In the genomic region with DNA sequence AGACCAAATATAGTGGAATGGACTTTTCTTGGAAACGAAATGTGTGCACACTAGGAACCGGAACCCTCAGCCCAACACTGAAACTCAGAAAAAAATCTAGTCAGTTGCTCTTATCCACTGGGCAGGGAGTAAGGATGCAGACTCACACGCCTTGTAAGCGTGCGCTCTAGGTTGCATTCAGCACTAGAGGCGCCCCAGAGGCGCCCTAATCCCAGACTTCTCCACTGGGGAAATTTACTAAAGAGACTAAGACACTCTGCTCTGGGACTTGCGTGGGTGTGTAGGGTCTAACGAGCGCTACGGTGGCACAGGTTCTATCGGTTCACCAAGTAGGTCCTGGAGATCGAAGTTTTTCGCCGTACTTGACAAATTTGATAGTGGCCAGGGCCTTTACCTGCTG, we compare ENCODE assay signal across 8 mouse cellular contexts. TPM values are rescaled to one million over a fixed set of nuclear protein-coding genes. Genes with fewer than 3 reads are reported as not detected.
DNase-seq lines count a peak whose midpoint lies in the region; ATAC-seq and TF ChIP-seq lines count a peak whose summit lies in the region.

No protein-coding gene starts in this region.

- H3K79me2 ChIP-seq in liver, adult 2 months (ENCODE audit: control insufficient read depth, insufficient read depth, low read length): peaks cover 19% of the 10 kb centered on the region; the same call in 1 of the 2 replicates

- H3K4me2 ChIP-seq in heart, embryonic 15.5 days: peak overlapping the region; percentile 89
- H3K4me2 ChIP-seq in liver, embryonic 14.5 days (ENCODE audit: low read depth): peak overlapping the region; percentile 58

- H3K9ac ChIP-seq in liver, adult 2 months (ENCODE audit: low read depth, low read length): peak overlapping the region; percentile 59
- peak overlapping the region; percentile 97 for H3K9ac ChIP-seq in heart, embryonic 15.5 days
- H3K9ac ChIP-seq in liver, embryonic 14.5 days (replicated peaks): no peak overlapping the region

- H3K4me1 ChIP-seq in liver, adult 2 months (ENCODE audit: control insufficient read depth, insufficient read depth, low read length): peaks cover 18% of the 10 kb centered on the region
- peaks cover 70% of the 10 kb centered on the region for H3K4me1 ChIP-seq in heart, embryonic 15.5 days (replicated peaks)
- H3K4me1 ChIP-seq in liver, embryonic 14.5 days (replicated peaks; ENCODE audit: control insufficient read depth in 2 of 2, insufficient read depth in 2 of 2, low read length in 1 of 2): no peaks in the 10 kb centered on the region
- H3K4me1 ChIP-seq in small intestine, adult 2 months (ENCODE audit: control insufficient read depth, insufficient read depth, insufficient read length, low read length): peaks cover 1% of the 10 kb centered on the region

- H3K4me3 ChIP-seq in liver, adult 2 months (ENCODE audit: insufficient read depth, low read depth, low read length): 0 out of 2 replicates have a peak overlapping the region, but pooled peaks have one; percentile 10
- H3K4me3 ChIP-seq in heart, embryonic 15.5 days: peak overlapping the region; percentile 90
- H3K4me3 ChIP-seq in liver, embryonic 14.5 days (ENCODE audit: insufficient read depth in 1 of 2, low read depth in 2 of 2, low read length in 2 of 2): no peak overlapping the region
- H3K4me3 ChIP-seq in small intestine, adult 2 months (ENCODE audit: low read depth, low read length): peak overlapping the region; percentile 81

- peak; percentile 61 for DNase-seq in liver, adult 2 months (ENCODE audit: extremely low read depth, low read depth, low spot score)
- no peak for DNase-seq in liver
- DNase-seq in liver, embryonic 14.5 days (ENCODE audit: low read depth in 3 of 3, low spot score in 3 of 3): no peak
- no peak for DNase-seq in thymus, postnatal 36 days
- DNase-seq in ovary, postnatal 36 days (ENCODE audit: low spot score): no peak

- no peak for TF ChIP-seq POLR2A in liver, adult 2 months (IDR thresholded peaks at IDR 0.05; ENCODE audit: extremely low read depth, insufficient read depth, low read length)
- no peak for TF ChIP-seq POLR2A in small intestine, adult 2 months (IDR thresholded peaks at IDR 0.05; ENCODE audit: low read depth, low read length)

- TF ChIP-seq EP300 in liver, embryonic 14.5 days (IDR thresholded peaks at IDR 0.05; ENCODE audit: low read depth): no peak

- H3K27me3 ChIP-seq in liver, adult 2 months (ENCODE audit: control insufficient read depth, insufficient read depth, low read length): no peaks in the 10 kb centered on the region
- H3K27me3 ChIP-seq in heart, embryonic 15.5 days: no peaks in the 10 kb centered on the region
- H3K27me3 ChIP-seq in liver, embryonic 14.5 days (ENCODE audit: control insufficient read depth, insufficient read depth, low read length): peaks cover 38% of the 10 kb centered on the region
- H3K27me3 ChIP-seq in small intestine, adult 2 months (ENCODE audit: control insufficient read depth, insufficient read depth, low read length): no peaks in the 10 kb centered on the region

- H3K36me3 ChIP-seq in liver, adult 2 months (ENCODE audit: control insufficient read depth, insufficient read depth, low read length): no peaks in the 10 kb centered on the region
- no peaks in the 10 kb centered on the region for H3K36me3 ChIP-seq in heart, embryonic 15.5 days
- H3K36me3 ChIP-seq in liver, embryonic 14.5 days (replicated peaks; ENCODE audit: control insufficient read depth, insufficient read depth, low read depth): no peaks in the 10 kb centered on the region
- no peaks in the 10 kb centered on the region; the same call in 1 of the 2 replicates for H3K36me3 ChIP-seq in small intestine, adult 2 months (ENCODE audit: control insufficient read depth, insufficient read depth, low read length)

- no peaks in the 10 kb centered on the region for H3K9me3 ChIP-seq in heart, embryonic 15.5 days (replicated peaks)
- H3K9me3 ChIP-seq in liver, embryonic 14.5 days (ENCODE audit: control insufficient read depth, low read length): no peaks in the 10 kb centered on the region

- peak overlapping the region; percentile 58 for H3K27ac ChIP-seq in liver, adult 2 months (replicated peaks; ENCODE audit: insufficient read depth, low read depth, low read length)
- H3K27ac ChIP-seq in heart, embryonic 15.5 days: peak overlapping the region; percentile 97
- no peak overlapping the region for H3K27ac ChIP-seq in liver, embryonic 14.5 days
- no peak overlapping the region for H3K27ac ChIP-seq in small intestine, adult 2 months (ENCODE audit: insufficient read depth, low read depth, low read length)

- 6% methylated on average over 15 of the region's 15 CpGs for WGBS in liver, adult 2 months
- WGBS in heart, embryonic 15.5 days: 4% methylated on average over 15 of the region's 15 CpGs
- WGBS in liver, embryonic 14.5 days (ENCODE audit: insufficient replicate concordance): 6% methylated on average over 15 of the region's 15 CpGs
- 4% methylated on average over 15 of the region's 15 CpGs for WGBS in small intestine, adult 2 months

- TF ChIP-seq CTCF in liver, adult 2 months (IDR thresholded peaks at IDR 0.05; ENCODE audit: low read depth, low read length): peak; percentile 46
- no peak for TF ChIP-seq CTCF in liver, embryonic 14.5 days (IDR thresholded peaks at IDR 0.05; ENCODE audit: low read depth)
- TF ChIP-seq CTCF in small intestine, adult 2 months (IDR thresholded peaks at IDR 0.05; ENCODE audit: extremely low read depth, insufficient read length, insufficient replicate concordance, low read depth, low read length): peak; percentile 44; the same call in 1 of the 2 replicates

- peak; percentile 43; the same call in 1 of the 2 replicates for ATAC-seq in heart, embryonic 15.5 days (replicated peaks; ENCODE audit: insufficient number of reproducible peaks, insufficient read depth, low FRiP score, low read depth)
- ATAC-seq in liver, embryonic 14.5 days (ENCODE audit: insufficient read depth): no peak
- no peak for ATAC-seq in inflammation-experienced regulatory T-cells, adult 6 months

RNA-seq across cellular contexts. Expression of gene Mmp15, which starts 0.6 kb away (rescaled TPM):
- 6.5 and 7.2 TPM in 2 replicates for total RNA-seq in liver, adult 2 months (2014; rRNA removed)
- 15.1 and 16.5 TPM in 2 replicates for polyA plus RNA-seq in liver, adult 2 months (2012; rRNA removed)
- 35.2 and 42.8 TPM in 2 replicates for polyA plus RNA-seq in heart, embryonic 15.5 days (2015; fragmentation: Nextera tagmentation; extraction: Ambion mirVana)
- polyA plus RNA-seq in liver, embryonic 14.5 days (2012; rRNA removed): 0.64 and 0.83 TPM in 2 replicates
- polyA plus RNA-seq in liver, embryonic 14.5 days (2014; fragmentation: Nextera tagmentation; extraction: Ambion mirVana): 0.43 and 1.1 TPM in 2 replicates
- polyA plus RNA-seq in small intestine, adult 2 months (2012; rRNA removed): 19.7 and 28.7 TPM in 2 replicates
- 1 to 10 TPM in 1 of 3 experiments, under 1 TPM in 2; 0.53 to 1.3 (median 0.63) TPM for polyA plus RNA-seq in inflammation-experienced regulatory T-cells, adult 6 months (2017; shearing (Covaris generic))

RNA-seq across cellular contexts. Expression of gene Usb1, which starts 19.4 kb away (rescaled TPM):
- total RNA-seq in liver, adult 2 months (2014; rRNA removed): 6.7 and 7.9 TPM in 2 replicates
- polyA plus RNA-seq in liver, adult 2 months (2012; rRNA removed): 16.2 and 20.0 TPM in 2 replicates
- 26.7 and 32.0 TPM in 2 replicates for polyA plus RNA-seq in heart, embryonic 15.5 days (2015; fragmentation: Nextera tagmentation; extraction: Ambion mirVana)
- 8.7 and 10.8 TPM in 2 replicates for polyA plus RNA-seq in liver, embryonic 14.5 days (2012; rRNA removed)
- polyA plus RNA-seq in liver, embryonic 14.5 days (2014; fragmentation: Nextera tagmentation; extraction: Ambion mirVana): 9.3 and 10.7 TPM in 2 replicates
- polyA plus RNA-seq in small intestine, adult 2 months (2012; rRNA removed): 13.4 and 21.2 TPM in 2 replicates
- polyA plus RNA-seq in inflammation-experienced regulatory T-cells, adult 6 months (2017; shearing (Covaris generic)): 10 to 100 TPM; 59.7 to 62.9 (median 59.7) TPM

RNA-seq across cellular contexts. Expression of gene Zfp319, which starts 19.7 kb away (rescaled TPM):
- total RNA-seq in liver, adult 2 months (2014; rRNA removed): 1.2 and 1.8 TPM in 2 replicates
- polyA plus RNA-seq in liver, adult 2 months (2012; rRNA removed): 2.5 and 3.2 TPM in 2 replicates
- 4.9 and 7.3 TPM in 2 replicates for polyA plus RNA-seq in heart, embryonic 15.5 days (2015; fragmentation: Nextera tagmentation; extraction: Ambion mirVana)
- 0.83 and 0.96 TPM in 2 replicates for polyA plus RNA-seq in liver, embryonic 14.5 days (2012; rRNA removed)
- 0.75 and 0.81 TPM in 2 replicates for polyA plus RNA-seq in liver, embryonic 14.5 days (2014; fragmentation: Nextera tagmentation; extraction: Ambion mirVana)
- polyA plus RNA-seq in small intestine, adult 2 months (2012; rRNA removed): 5.2 and 8.7 TPM in 2 replicates
- polyA plus RNA-seq in inflammation-experienced regulatory T-cells, adult 6 months (2017; shearing (Covaris generic)): 1 to 10 TPM; 3.1 to 4.2 (median 3.6) TPM

RNA-seq across cellular contexts. Expression of gene Tepp, which starts 41.1 kb away (rescaled TPM):
- not detected in 2 replicates for total RNA-seq in liver, adult 2 months (2014; rRNA removed)
- polyA plus RNA-seq in liver, adult 2 months (2012; rRNA removed): not detected in 2 replicates
- 0.29 TPM in 1 of 2 replicates, not detected in the other for polyA plus RNA-seq in heart, embryonic 15.5 days (2015; fragmentation: Nextera tagmentation; extraction: Ambion mirVana)
- polyA plus RNA-seq in liver, embryonic 14.5 days (2012; rRNA removed): not detected in 2 replicates
- not detected in 2 replicates for polyA plus RNA-seq in liver, embryonic 14.5 days (2014; fragmentation: Nextera tagmentation; extraction: Ambion mirVana)
- polyA plus RNA-seq in small intestine, adult 2 months (2012; rRNA removed): not detected in 2 replicates
- polyA plus RNA-seq in inflammation-experienced regulatory T-cells, adult 6 months (2017; shearing (Covaris generic)): not detected

RNA-seq across cellular contexts. Expression of gene Cngb1, which starts 45.1 kb away (rescaled TPM):
- under 0.01 and 0.07 TPM in 2 replicates for total RNA-seq in liver, adult 2 months (2014; rRNA removed)
- polyA plus RNA-seq in liver, adult 2 months (2012; rRNA removed): 0.39 TPM in 1 of 2 replicates, not detected in the other
- 0.49 and 1.1 TPM in 2 replicates for polyA plus RNA-seq in heart, embryonic 15.5 days (2015; fragmentation: Nextera tagmentation; extraction: Ambion mirVana)
- 0.06 and 0.11 TPM in 2 replicates for polyA plus RNA-seq in liver, embryonic 14.5 days (2012; rRNA removed)
- polyA plus RNA-seq in liver, embryonic 14.5 days (2014; fragmentation: Nextera tagmentation; extraction: Ambion mirVana): not detected in 2 replicates
- 0.13 and 0.15 TPM in 2 replicates for polyA plus RNA-seq in small intestine, adult 2 months (2012; rRNA removed)
- under 1 TPM in 1 of 3 experiments, not detected in 2; 0.32 TPM for polyA plus RNA-seq in inflammation-experienced regulatory T-cells, adult 6 months (2017; shearing (Covaris generic))

Comparison
In these comparisons a context has a peak if more than half of its experiments do, and no peak if none do; other contexts are left out.
1. H3K27ac ChIP-seq: peak in liver, adult 2 months (single experiment) and heart, embryonic 15.5 days (single experiment); none in liver, embryonic 14.5 days (single experiment) and small intestine, adult 2 months (single experiment).
2. H3K4me3 ChIP-seq: peak in liver, adult 2 months (single experiment), heart, embryonic 15.5 days (single experiment) and small intestine, adult 2 months (single experiment); none in liver, embryonic 14.5 days (0 of 2).